14 mouse cellular contexts compared by ENCODE assay signal in genomic region chr1:34620116-34620515, GRCm38 (mm10). TPM values are rescaled to one million over a fixed set of nuclear protein-coding genes. Genes with fewer than 3 reads are reported as not detected.
"Had no signal": no experiment of that assay in that cellular context is flagged by ENCODE, and none has a peak within 500 bp of the region (broad histone marks: within the 10 kb centered on the region; RNA-seq: fewer than 3 reads in every experiment).

No protein-coding gene starts in this region.

RNA-seq across cellular contexts. Expression of gene Amer3, which starts 40.7 kb away (rescaled TPM):
- total RNA-seq: common myeloid progenitor, adult 5-6 weeks; gastrocnemius, adult 18-20 months; gastrocnemius, adult 2 months; gastrocnemius, adult 8-10 months; gastrocnemius, postnatal 14 days; gastrocnemius, postnatal 25 days; gastrocnemius, postnatal 36 days; gastrocnemius, postnatal 4 days; granulocyte monocyte progenitor cell, adult 5-6 weeks; heart, adult 18-20 months; heart, adult 2 months; heart, adult 8-10 months had no signal

RNA-seq across cellular contexts. Expression of gene Prss40, which starts 59.4 kb away (rescaled TPM):
- total RNA-seq: common myeloid progenitor, adult 5-6 weeks; forebrain, postnatal 0 days; gastrocnemius, adult 18-20 months; gastrocnemius, adult 2 months; gastrocnemius, adult 8-10 months; gastrocnemius, postnatal 10 days; gastrocnemius, postnatal 14 days; gastrocnemius, postnatal 25 days; gastrocnemius, postnatal 36 days; gastrocnemius, postnatal 4 days; granulocyte monocyte progenitor cell, adult 5-6 weeks; heart, adult 18-20 months; heart, adult 2 months; heart, adult 8-10 months had no signal
